Mouse (Mus musculus) testis, adult 10 weeks (tissue): ENCODE results near the gene Ep400. TPM values are rescaled to one million over a fixed set of nuclear protein-coding genes. Genes with fewer than 3 reads are reported as not detected.

Source experiments
- polyA plus RNA-seq: library from polyadenylated mRNA; stranded (reverse); fragments of 350-450 nt; fragmentation: Illumina TruSeq; extraction: RNeasy Lipid Tissue Mini Kit (QIAGEN cat#74804); gene quantifications from one replicate; pipeline ENCODE4 v1.2.3, GENCODE M21; 2014; ENCODE audit warnings: low read depth, low replicate concordance

Ep400 gene
- polyA plus RNA-seq: 63.1 TPM

GRCm38 (mm10) chr5:110770448-110771158 is at the start of gene Ep400:
TSS of gene Ep400 (minus strand) at chr5:110770717.

GRCm38 (mm10) chr5:110809667-110810325 is 39.3 kb upstream of the Ep400 start, which contains the start of gene Ulk1:
TSS of gene Ulk1 (minus strand) at chr5:110810097.

GRCm38 (mm10) chr5:110779998-110780760 is 9.7 kb upstream of the Ep400 start, which contains the start of gene Pus1:
TSS of gene Pus1 (minus strand) at chr5:110780659.

GRCm38 (mm10) chr5:110652719-110653648 is 117.5 kb downstream of the Ep400 start, which contains the start of the genes Noc4l and Ddx51:
TSS of gene Noc4l (minus strand) at chr5:110653417.
TSS of gene Ddx51 (plus strand) at chr5:110653451.

Other genes with a start within 250 kb of the Ep400 start
- not detected for gene Galnt9, start 226.4 kb downstream of the Ep400 start, polyA plus RNA-seq
- gene Noc4l, start 117.3 kb downstream of the Ep400 start, polyA plus RNA-seq: 5.3 TPM
- gene Ddx51, start 117.3 kb downstream of the Ep400 start, polyA plus RNA-seq: 4.6 TPM
- gene Pus1, start 9.9 kb upstream of the Ep400 start, polyA plus RNA-seq: not detected
- gene Ulk1, start 39.4 kb upstream of the Ep400 start, polyA plus RNA-seq: 3.1 TPM
- gene Hscb, start 69.1 kb upstream of the Ep400 start, polyA plus RNA-seq: 30.7 TPM
- gene Chek2, start 69.3 kb upstream of the Ep400 start, polyA plus RNA-seq: 3.4 TPM
- gene Ttc28, start 109.1 kb upstream of the Ep400 start, polyA plus RNA-seq: 2.5 TPM